In genomic region chr1:33608133-33608532, GRCm38 (mm10) we compare ENCODE assay signal across 28 mouse cellular contexts.
DNase-seq lines count a peak whose midpoint lies in the region; ATAC-seq lines count a peak whose summit lies in the region.
"Had no signal": no experiment of that assay in that cellular context is flagged by ENCODE, and none has a peak within 500 bp of the region (broad histone marks: within the 10 kb centered on the region; RNA-seq: fewer than 3 reads in every experiment).

No protein-coding gene starts in this region.

- H3K4me2 ChIP-seq in midbrain, embryonic 11.5 days = no peak overlapping the region
- no peak overlapping the region for H3K4me2 ChIP-seq in midbrain, embryonic 14.5 days (ENCODE audit: low read length)
- H3K4me2 ChIP-seq: embryonic facial prominence, embryonic 12.5 days; embryonic facial prominence, embryonic 15.5 days; heart, embryonic 13.5 days; hindbrain, embryonic 12.5 days; hindbrain, embryonic 15.5 days had no signal

- H3K4me1 ChIP-seq in midbrain, embryonic 11.5 days (ENCODE audit: control insufficient read depth, insufficient read depth, low read length) = no peaks in the 10 kb centered on the region
- no peaks in the 10 kb centered on the region for H3K4me1 ChIP-seq in midbrain, embryonic 10.5 days
- peaks cover 15% of the 10 kb centered on the region for H3K4me1 ChIP-seq in midbrain, embryonic 14.5 days (ENCODE audit: control insufficient read depth, insufficient read depth, low read length)
- H3K4me1 ChIP-seq: embryonic facial prominence, embryonic 12.5 days; embryonic facial prominence, embryonic 15.5 days had no signal

- ATAC-seq in midbrain, embryonic 11.5 days (ENCODE audit: low FRiP score) = no peak
- no peak for ATAC-seq in midbrain, embryonic 14.5 days (ENCODE audit: low FRiP score, low TSS enrichment)
- ATAC-seq: forebrain, embryonic 16.5 days; Patski had no signal

- H3K27me3 ChIP-seq in midbrain, embryonic 11.5 days (ENCODE audit: control insufficient read depth, insufficient read depth, low read length) = no peaks in the 10 kb centered on the region
- H3K27me3 ChIP-seq in midbrain, embryonic 10.5 days (ENCODE audit: low read depth, poor library complexity, severe bottlenecking) = no peaks in the 10 kb centered on the region
- H3K27me3 ChIP-seq in midbrain, embryonic 14.5 days (ENCODE audit: control insufficient read depth, insufficient read depth, low read length) = no peaks in the 10 kb centered on the region
- H3K27me3 ChIP-seq: CH12.LX; embryonic facial prominence, embryonic 12.5 days; embryonic facial prominence, embryonic 15.5 days; heart, embryonic 13.5 days; hindbrain, embryonic 12.5 days; hindbrain, embryonic 15.5 days; Patski had no signal

- WGBS in midbrain, embryonic 11.5 days = 79% methylated on average over 2 of the region's 2 CpGs
- WGBS in midbrain, embryonic 10.5 days = 87% methylated on average over 2 of the region's 2 CpGs
- 30% methylated on average over 2 of the region's 2 CpGs for WGBS in midbrain, embryonic 14.5 days

- peak; percentile 33 for DNase-seq in midbrain, embryonic 11.5 days (ENCODE audit: low spot score, missing footprints)
- DNase-seq in midbrain, embryonic 10.5 days (ENCODE audit: low spot score) = no peak
- peak; percentile 49 for DNase-seq in midbrain, embryonic 14.5 days
- peak; percentile 30 for DNase-seq in retina, embryonic 14.5 days (ENCODE audit: low spot score)
- DNase-seq in layer of hippocampus, postnatal 14 days (ENCODE audit: low spot score in 2 of 2) = no peak
- no peak for DNase-seq in testis, postnatal 10 days (ENCODE audit: low spot score)
- DNase-seq: adrenal gland, postnatal 10 days; adrenal gland, postnatal 36 days; B cell, adult 2 months; cerebellum, adult 11 months; cerebellum, adult 2 months; cerebellum, adult 9-11 months; cerebellum, postnatal 25 days; gastrocnemius, postnatal 10 days; gastrocnemius, postnatal 36 days; heart, adult 2 months; heart, postnatal 14 days; heart, postnatal 4 days had no signal

- H3K36me3 ChIP-seq in midbrain, embryonic 11.5 days (ENCODE audit: control insufficient read depth, insufficient read depth, low read length) = no peaks in the 10 kb centered on the region
- peaks cover 11% of the 10 kb centered on the region for H3K36me3 ChIP-seq in midbrain, embryonic 10.5 days
- no peaks in the 10 kb centered on the region for H3K36me3 ChIP-seq in midbrain, embryonic 14.5 days (ENCODE audit: control insufficient read depth, insufficient read depth, low read length)
- H3K36me3 ChIP-seq: embryonic facial prominence, embryonic 12.5 days; embryonic facial prominence, embryonic 15.5 days; hindbrain, embryonic 12.5 days; hindbrain, embryonic 15.5 days had no signal

- no peak overlapping the region for H3K9ac ChIP-seq in midbrain, embryonic 11.5 days (ENCODE audit: low read length)
- H3K9ac ChIP-seq in midbrain, embryonic 14.5 days (replicated peaks; ENCODE audit: low read length) = no peak overlapping the region
- H3K9ac ChIP-seq: embryonic facial prominence, embryonic 12.5 days; embryonic facial prominence, embryonic 15.5 days; heart, embryonic 13.5 days; hindbrain, embryonic 12.5 days; hindbrain, embryonic 15.5 days had no signal

- H3K27ac ChIP-seq in midbrain, embryonic 11.5 days (ENCODE audit: low read depth, low read length) = no peak overlapping the region
- no peak overlapping the region for H3K27ac ChIP-seq in midbrain, embryonic 10.5 days (replicated peaks)
- no peak overlapping the region for H3K27ac ChIP-seq in midbrain, embryonic 14.5 days (replicated peaks; ENCODE audit: low read depth, low read length)
- H3K27ac ChIP-seq: embryonic facial prominence, embryonic 12.5 days; embryonic facial prominence, embryonic 15.5 days; heart, adult 2 months; heart, embryonic 10.5 days; heart, embryonic 13.5 days; hindbrain, embryonic 15.5 days had no signal

- no peaks in the 10 kb centered on the region for H3K9me3 ChIP-seq in midbrain, embryonic 11.5 days (ENCODE audit: control insufficient read depth, low read length)
- H3K9me3 ChIP-seq in midbrain, embryonic 10.5 days (replicated peaks) = peaks cover 8% of the 10 kb centered on the region
- H3K9me3 ChIP-seq in midbrain, embryonic 14.5 days (ENCODE audit: control insufficient read depth, low read length) = no peaks in the 10 kb centered on the region
- H3K9me3 ChIP-seq: embryonic facial prominence, embryonic 12.5 days; embryonic facial prominence, embryonic 15.5 days; G1E; heart, embryonic 13.5 days; hindbrain, embryonic 12.5 days; hindbrain, embryonic 15.5 days had no signal

- no peak overlapping the region for H3K4me3 ChIP-seq in midbrain, embryonic 11.5 days (ENCODE audit: low read depth, low read length)
- no peak overlapping the region for H3K4me3 ChIP-seq in midbrain, embryonic 10.5 days
- H3K4me3 ChIP-seq in midbrain, embryonic 14.5 days (replicated peaks; ENCODE audit: low read depth, low read length) = no peak overlapping the region
- H3K4me3 ChIP-seq: embryonic facial prominence, embryonic 12.5 days; embryonic facial prominence, embryonic 15.5 days; heart, adult 2 months; heart, embryonic 10.5 days; heart, embryonic 13.5 days; hindbrain, embryonic 12.5 days; hindbrain, embryonic 15.5 days had no signal

Comparison
In these comparisons a context has a peak if more than half of its experiments do, and no peak if none do; other contexts are left out.
1. DNase-seq: peak in midbrain, embryonic 11.5 days (single experiment), midbrain, embryonic 14.5 days (single experiment) and retina, embryonic 14.5 days (single experiment); none in midbrain, embryonic 10.5 days (single experiment), layer of hippocampus, postnatal 14 days (0 of 2) and testis, postnatal 10 days (single experiment).